Mouse (Mus musculus) small intestine, adult 2 months (tissue): ENCODE data around the gene Rrh.

Experiments used
- CTCF ChIP-seq: fragments of 200-500 bp; IDR thresholded peaks from 2 replicates; pipeline ENCODE4 v1.5.1; 2012; ENCODE audit warnings: low read depth, mild to moderate bottlenecking, control low read depth, inconsistent platforms, low read length, moderate library complexity, mixed read lengths; ENCODE audit not compliant: insufficient replicate concordance, insufficient read length; ENCODE audit errors: extremely low read depth
- POLR2A ChIP-seq: fragments of 200-500 bp; IDR thresholded peaks from 2 replicates; pipeline ENCODE4 v1.6.1; 2012; ENCODE audit warnings: low read depth, mild to moderate bottlenecking, control low read depth, inconsistent platforms, low read length, moderate library complexity

DNA sequence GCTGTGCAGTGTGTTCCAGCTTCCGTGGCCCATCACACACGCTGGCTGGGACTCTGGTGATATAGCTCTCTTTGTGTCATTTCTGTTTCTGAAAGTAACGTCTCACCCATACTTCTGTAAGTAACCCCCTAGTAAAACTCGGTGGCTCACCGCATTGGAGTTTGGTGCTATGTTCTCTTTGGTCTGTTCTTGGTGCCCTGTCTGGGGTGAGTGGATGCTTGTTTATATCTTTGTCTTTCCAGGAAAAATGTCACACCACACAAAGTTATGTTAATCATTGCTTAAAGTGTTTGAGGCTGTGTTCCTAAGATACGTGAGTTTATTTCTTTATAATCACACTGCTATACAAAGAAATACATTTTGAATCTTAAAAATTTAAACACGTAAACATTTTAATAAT is 24.5 kb upstream of the Rrh start:
- TF ChIP-seq POLR2A (no peak), CTCF (no peak)
